Mouse (Mus musculus) heart, postnatal 0 days (tissue): Measurements from ENCODE around the gene Ankle1.

Experiments used
- CTCF ChIP-seq: IDR thresholded peaks from 2 replicates; pipeline ENCODE4 v1.5.1; 2016; ENCODE audit warnings: antibody characterized with exemption, control low read depth, low read depth
- EP300 ChIP-seq: IDR thresholded peaks from 2 replicates; pipeline ENCODE4 v1.6.1; 2016; ENCODE audit warnings: antibody characterized with exemption, low read depth

DNA sequence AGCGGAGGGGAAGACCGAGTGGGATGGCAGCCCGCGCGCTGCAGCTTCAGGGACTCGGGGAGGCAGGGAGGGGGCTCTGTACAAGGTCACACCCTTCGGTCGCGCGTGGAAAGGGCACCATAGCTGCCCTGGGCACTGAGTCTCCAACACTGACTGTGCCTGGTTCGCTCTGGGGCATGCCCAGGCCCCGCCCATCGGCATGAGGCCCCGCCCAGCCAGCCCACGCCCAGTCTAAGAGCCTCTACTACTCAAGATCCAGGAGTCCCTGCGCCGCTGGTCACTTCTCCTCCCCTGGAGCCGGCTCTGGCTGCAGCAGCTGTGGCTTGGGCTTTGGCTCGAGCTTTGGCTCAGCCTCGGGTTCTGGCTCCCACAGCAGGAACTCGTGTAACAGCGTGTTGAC is 51.1 kb downstream of the Ankle1 start:
- TF ChIP-seq CTCF (no peak), EP300 (no peak)
